Mouse (Mus musculus): ENCODE measurements around the gene Dner. TPM values are rescaled to one million over a fixed set of nuclear protein-coding genes. Genes with fewer than 3 reads are reported as not detected.

Gene Dner
- polyA plus RNA-seq, 1 experiment from 2014 or later: 28.5 TPM

GRCm38 (mm10) chr1:84619131-84619760, 76.8 kb downstream of the Dner start:
- Histone ChIP-seq H3K27me3 (ENCODE audit: control insufficient read depth, insufficient read depth, low read length) (no peaks in the 10 kb centered on the region), H3K4me1 (replicated peaks; ENCODE audit: control insufficient read depth, insufficient read depth, low read length) (peaks cover 9% of the 10 kb centered on the region; the same call in 1 of the 2 replicates), H3K36me3 (ENCODE audit: control insufficient read depth, insufficient read depth, low read length) (no peaks in the 10 kb centered on the region), H3K4me3 (ENCODE audit: low read depth, low read length) (no peak overlapping the region), H3K9ac (ENCODE audit: low read length) (no peak overlapping the region), H3K4me2 (ENCODE audit: low read depth, low read length, severe bottlenecking) (no peak overlapping the region), H3K9me3 (ENCODE audit: control insufficient read depth, low read length) (no peaks in the 10 kb centered on the region), H3K27ac (ENCODE audit: low read depth, low read length) (no peak overlapping the region)
- no peak for ATAC-seq (replicated peaks; ENCODE audit: low FRiP score)
- DNase-seq (ENCODE audit: low spot score): no peak
- 55% methylated on average over 16 of the region's 16 CpGs for WGBS

GRCm38 (mm10) chr1:84618094-84618493, 77.9 kb downstream of the Dner start:
- H3K27me3 ChIP-seq (ENCODE audit: control insufficient read depth, insufficient read depth, low read length): no peaks in the 10 kb centered on the region
- DNase-seq (ENCODE audit: low spot score) (no peak), ATAC-seq (replicated peaks; ENCODE audit: low FRiP score) (no peak)
- H3K27ac ChIP-seq (ENCODE audit: low read depth, low read length): no peak overlapping the region
- H3K9me3 ChIP-seq (ENCODE audit: control insufficient read depth, low read length): no peaks in the 10 kb centered on the region
- H3K4me1 ChIP-seq (replicated peaks; ENCODE audit: control insufficient read depth, insufficient read depth, low read length): peaks cover 12% of the 10 kb centered on the region; the same call in 1 of the 2 replicates
- H3K4me2 ChIP-seq (ENCODE audit: low read depth, low read length, severe bottlenecking): no peak overlapping the region
- 54% methylated on average over 1 of the region's 1 CpGs for WGBS
- H3K4me3 ChIP-seq (ENCODE audit: low read depth, low read length): no peak overlapping the region
- no peaks in the 10 kb centered on the region for H3K36me3 ChIP-seq (ENCODE audit: control insufficient read depth, insufficient read depth, low read length)
- H3K9ac ChIP-seq (ENCODE audit: low read length): no peak overlapping the region

- Histone ChIP-seq H3K4me3 (ENCODE audit: low read depth, low read length) (no peak overlapping the region), H3K9me3 (ENCODE audit: control insufficient read depth, low read length) (no peaks in the 10 kb centered on the region), H3K9ac (ENCODE audit: low read length) (no peak overlapping the region), H3K36me3 (ENCODE audit: control insufficient read depth, insufficient read depth, low read length) (no peaks in the 10 kb centered on the region), H3K27ac (ENCODE audit: low read depth, low read length) (no peak overlapping the region), H3K4me1 (replicated peaks; ENCODE audit: control insufficient read depth, insufficient read depth, low read length) (peaks cover 5% of the 10 kb centered on the region; the same call in 1 of the 2 replicates), H3K4me2 (ENCODE audit: low read depth, low read length, severe bottlenecking) (no peak overlapping the region), H3K27me3 (ENCODE audit: control insufficient read depth, insufficient read depth, low read length) (no peaks in the 10 kb centered on the region)
- DNase-seq (ENCODE audit: low spot score) (no peak), ATAC-seq (replicated peaks; ENCODE audit: low FRiP score) (no peak; the same call in 1 of the 2 replicates)
These were observed 79.9 kb downstream of the Dner start for GRCm38 (mm10) chr1:84616133-84616532.

- no peak overlapping the region for H3K9ac ChIP-seq (ENCODE audit: low read length)
- no peak overlapping the region for H3K27ac ChIP-seq (ENCODE audit: low read depth, low read length)
- no peaks in the 10 kb centered on the region for H3K9me3 ChIP-seq (ENCODE audit: control insufficient read depth, low read length)
- peaks cover 5% of the 10 kb centered on the region; the same call in 1 of the 2 replicates for H3K4me1 ChIP-seq (replicated peaks; ENCODE audit: control insufficient read depth, insufficient read depth, low read length)
- H3K36me3 ChIP-seq (ENCODE audit: control insufficient read depth, insufficient read depth, low read length): no peaks in the 10 kb centered on the region
- H3K4me3 ChIP-seq (ENCODE audit: low read depth, low read length): no peak overlapping the region
- ATAC-seq (replicated peaks; ENCODE audit: low FRiP score) (no peak), DNase-seq (ENCODE audit: low spot score) (no peak)
- H3K27me3 ChIP-seq (ENCODE audit: control insufficient read depth, insufficient read depth, low read length): no peaks in the 10 kb centered on the region
- no peak overlapping the region for H3K4me2 ChIP-seq (ENCODE audit: low read depth, low read length, severe bottlenecking)
- WGBS: 82% methylated on average over 7 of the region's 7 CpGs
These were observed 81.4 kb downstream of the Dner start for GRCm38 (mm10) chr1:84614596-84614995.

- Histone ChIP-seq H3K4me2 (ENCODE audit: low read depth, low read length, severe bottlenecking) (no peak overlapping the region), H3K36me3 (ENCODE audit: control insufficient read depth, insufficient read depth, low read length) (no peaks in the 10 kb centered on the region), H3K4me1 (replicated peaks; ENCODE audit: control insufficient read depth, insufficient read depth, low read length) (peaks cover 5% of the 10 kb centered on the region; the same call in 1 of the 2 replicates), H3K27me3 (ENCODE audit: control insufficient read depth, insufficient read depth, low read length) (no peaks in the 10 kb centered on the region), H3K27ac (ENCODE audit: low read depth, low read length) (0 out of 2 replicates have a peak overlapping the region, but pooled peaks have one; percentile 18), H3K4me3 (ENCODE audit: low read depth, low read length) (no peak overlapping the region), H3K9me3 (ENCODE audit: control insufficient read depth, low read length) (no peaks in the 10 kb centered on the region), H3K9ac (ENCODE audit: low read length) (no peak overlapping the region)
- ATAC-seq (replicated peaks; ENCODE audit: low FRiP score) (peak; percentile 47; the same call in 1 of the 2 replicates), DNase-seq (ENCODE audit: low spot score) (peak; percentile 57)
- WGBS: 17% methylated on average over 8 of the region's 8 CpGs
These were observed 82.9 kb downstream of the Dner start for GRCm38 (mm10) chr1:84613119-84613518.

- H3K27me3 ChIP-seq (ENCODE audit: control insufficient read depth, insufficient read depth, low read length): no peaks in the 10 kb centered on the region
- H3K4me3 ChIP-seq (ENCODE audit: low read depth, low read length): no peak overlapping the region
- no peak overlapping the region for H3K9ac ChIP-seq (ENCODE audit: low read length)
- ATAC-seq (replicated peaks; ENCODE audit: low FRiP score): no peak
- H3K9me3 ChIP-seq (ENCODE audit: control insufficient read depth, low read length): no peaks in the 10 kb centered on the region
- no peak overlapping the region for H3K27ac ChIP-seq (ENCODE audit: low read depth, low read length)
- H3K4me2 ChIP-seq (ENCODE audit: low read depth, low read length, severe bottlenecking): no peak overlapping the region
- H3K4me1 ChIP-seq (replicated peaks; ENCODE audit: control insufficient read depth, insufficient read depth, low read length): peaks cover 5% of the 10 kb centered on the region; the same call in 1 of the 2 replicates
- WGBS: 95% methylated on average over 3 of the region's 3 CpGs
- no peaks in the 10 kb centered on the region for H3K36me3 ChIP-seq (ENCODE audit: control insufficient read depth, insufficient read depth, low read length)
- no peak for DNase-seq (ENCODE audit: low spot score)
These were observed 84.7 kb downstream of the Dner start for GRCm38 (mm10) chr1:84611331-84611730.

- no peaks in the 10 kb centered on the region for H3K27me3 ChIP-seq (ENCODE audit: control insufficient read depth, insufficient read depth, low read length)
- H3K36me3 ChIP-seq (ENCODE audit: control insufficient read depth, insufficient read depth, low read length): no peaks in the 10 kb centered on the region
- ATAC-seq (replicated peaks; ENCODE audit: low FRiP score) (no peak), DNase-seq (ENCODE audit: low spot score) (no peak)
- no peaks in the 10 kb centered on the region for H3K4me1 ChIP-seq (replicated peaks; ENCODE audit: control insufficient read depth, insufficient read depth, low read length)
- H3K4me3 ChIP-seq (ENCODE audit: low read depth, low read length): no peak overlapping the region
- no peak overlapping the region for H3K4me2 ChIP-seq (ENCODE audit: low read depth, low read length, severe bottlenecking)
- H3K9ac ChIP-seq (ENCODE audit: low read length): no peak overlapping the region
- no peak overlapping the region for H3K27ac ChIP-seq (ENCODE audit: low read depth, low read length)
- 91% methylated on average over 5 of the region's 5 CpGs for WGBS
- no peaks in the 10 kb centered on the region for H3K9me3 ChIP-seq (ENCODE audit: control insufficient read depth, low read length)
These were observed 97.0 kb downstream of the Dner start for GRCm38 (mm10) chr1:84599025-84599424.

GRCm38 (mm10) chr1:84596023-84596422, 100.0 kb downstream of the Dner start:
- H3K36me3 ChIP-seq (ENCODE audit: control insufficient read depth, insufficient read depth, low read length): no peaks in the 10 kb centered on the region
- no peak overlapping the region for H3K4me2 ChIP-seq (ENCODE audit: low read depth, low read length, severe bottlenecking)
- no peak overlapping the region for H3K27ac ChIP-seq (ENCODE audit: low read depth, low read length)
- H3K9ac ChIP-seq (ENCODE audit: low read length): no peak overlapping the region
- H3K4me1 ChIP-seq (replicated peaks; ENCODE audit: control insufficient read depth, insufficient read depth, low read length): no peaks in the 10 kb centered on the region
- H3K9me3 ChIP-seq (ENCODE audit: control insufficient read depth, low read length): no peaks in the 10 kb centered on the region
- DNase-seq (ENCODE audit: low spot score): no peak
- WGBS: 83% methylated on average over 3 of the region's 3 CpGs
- ATAC-seq (replicated peaks; ENCODE audit: low FRiP score): no peak
- no peak overlapping the region for H3K4me3 ChIP-seq (ENCODE audit: low read depth, low read length)
- H3K27me3 ChIP-seq (ENCODE audit: control insufficient read depth, insufficient read depth, low read length): no peaks in the 10 kb centered on the region

GRCm38 (mm10) chr1:84592394-84592793, 103.6 kb downstream of the Dner start:
- Histone ChIP-seq H3K4me2 (ENCODE audit: low read depth, low read length, severe bottlenecking) (no peak overlapping the region), H3K4me1 (replicated peaks; ENCODE audit: control insufficient read depth, insufficient read depth, low read length) (peaks cover 3% of the 10 kb centered on the region; the same call in 1 of the 2 replicates), H3K36me3 (ENCODE audit: control insufficient read depth, insufficient read depth, low read length) (no peaks in the 10 kb centered on the region), H3K9me3 (ENCODE audit: control insufficient read depth, low read length) (no peaks in the 10 kb centered on the region), H3K27ac (ENCODE audit: low read depth, low read length) (no peak overlapping the region), H3K4me3 (ENCODE audit: low read depth, low read length) (no peak overlapping the region), H3K27me3 (ENCODE audit: control insufficient read depth, insufficient read depth, low read length) (no peaks in the 10 kb centered on the region), H3K9ac (ENCODE audit: low read length) (no peak overlapping the region)
- ATAC-seq (replicated peaks; ENCODE audit: low FRiP score) (no peak), DNase-seq (ENCODE audit: low spot score) (no peak)
- WGBS: 76% methylated on average over 3 of the region's 3 CpGs

All from forebrain, embryonic 11.5 days (tissue).